Mouse (Mus musculus) kidney, adult 2 months (tissue): ENCODE data around the gene Tjp2.
A peak's percentile ranks its signal among the peaks of the same experiment; 100 is the strongest.

Source experiments
- CTCF ChIP-seq: fragments of 200-500 bp; conservative IDR thresholded peaks from 2 replicates; pipeline ENCODE4 v1.5.1; 2011; ENCODE audit warnings: low read depth, mild to moderate bottlenecking, control low read depth, low read length, moderate library complexity, mixed read lengths; ENCODE audit not compliant: insufficient read depth, insufficient read length
- POLR2A ChIP-seq: fragments of 200-500 bp; IDR thresholded peaks from one replicate; pipeline ENCODE4 v1.6.1; 2011; ENCODE audit warnings: low read depth, low read length, control low read depth

DNA sequence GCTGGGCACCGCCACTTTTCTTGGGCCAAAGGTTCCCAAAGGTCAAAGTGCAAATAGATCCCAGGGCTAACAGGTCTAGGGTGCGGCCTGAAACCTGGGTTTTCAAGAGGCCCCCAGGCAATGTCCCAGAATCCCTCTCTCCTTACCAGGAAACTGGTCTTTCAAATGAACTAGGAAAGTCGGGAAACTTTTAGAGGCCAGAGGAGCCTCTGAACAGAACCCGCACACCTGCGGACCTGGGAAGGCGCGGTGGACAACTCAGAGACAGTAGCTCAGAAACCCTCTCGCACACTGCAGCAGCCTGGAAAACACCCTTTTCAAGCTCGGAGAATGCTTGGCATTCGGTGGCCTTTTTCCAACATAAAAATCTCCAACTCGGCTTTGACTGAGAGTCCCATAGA lies 979 bp downstream of the Tjp2 start:
- TF ChIP-seq CTCF, result no peak
- peak; percentile 21 for TF ChIP-seq POLR2A
